Mouse (Mus musculus): ENCODE measurements around the gene Zfp777. TPM values are rescaled to one million over a fixed set of nuclear protein-coding genes. Genes with fewer than 3 reads are reported as not detected.

Zfp777 gene
- polyA plus RNA-seq, 1 experiment, result 18.9 TPM

DNA sequence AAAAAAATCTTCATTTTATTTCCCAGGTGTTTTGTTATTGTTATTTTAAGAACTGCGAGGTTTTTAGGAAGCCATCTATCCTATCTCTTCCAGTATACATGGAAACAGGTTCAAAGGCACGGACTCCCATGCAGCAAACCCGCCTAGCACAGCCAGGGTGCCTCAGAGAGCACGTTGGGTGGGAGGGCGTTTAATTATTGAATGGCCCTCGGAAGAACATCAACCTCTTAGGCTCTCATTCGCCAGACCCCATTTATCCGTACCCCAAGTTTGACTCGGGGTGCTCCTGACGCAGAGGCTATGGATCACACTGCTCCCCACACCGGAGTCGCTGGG is 1.6 kb downstream of the Zfp777 start:
- Histone ChIP-seq H3K27ac (ENCODE audit: insufficient read depth, low read length) (peak overlapping the region; percentile 42; the same call in 1 of the 2 replicates), H3K4me3 (ENCODE audit: insufficient read depth, low read length) (peak overlapping the region; percentile 83), H3K4me1 (ENCODE audit: control insufficient read depth, insufficient read depth, low read length) (no peaks in the 10 kb centered on the region)
- no peak for TF ChIP-seq CTCF (IDR thresholded peaks at IDR 0.05; ENCODE audit: extremely low read depth, insufficient read depth, low read length)
- TF ChIP-seq POLR2A (IDR thresholded peaks at IDR 0.05; ENCODE audit: extremely low read depth, insufficient read depth, low read length), result no peak

DNA sequence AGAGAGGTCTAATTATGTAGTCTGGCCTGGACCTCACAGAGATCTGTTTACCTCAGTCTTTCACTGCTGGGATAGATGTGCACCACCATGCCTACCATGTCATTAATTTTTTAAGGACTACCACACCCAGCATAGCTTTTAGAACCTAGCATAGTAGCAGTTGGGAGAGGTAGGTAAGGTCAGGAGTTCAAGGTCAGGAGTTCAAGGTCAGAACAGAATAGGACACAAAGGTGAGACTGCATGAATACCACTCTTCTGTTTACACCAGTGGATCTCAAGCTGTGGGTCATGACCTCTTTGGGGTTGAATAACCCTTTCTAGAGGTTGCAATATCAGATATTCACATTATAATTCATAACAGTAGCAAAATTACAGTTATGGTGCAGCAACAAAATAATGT is 16.1 kb downstream of the Zfp777 start:
- H3K4me1 ChIP-seq (ENCODE audit: control insufficient read depth, insufficient read depth, low read length), result no peaks in the 10 kb centered on the region
- H3K4me3 ChIP-seq (ENCODE audit: insufficient read depth, low read length), result no peak overlapping the region
- no peak for TF ChIP-seq POLR2A (IDR thresholded peaks at IDR 0.05; ENCODE audit: extremely low read depth, insufficient read depth, low read length)
- TF ChIP-seq CTCF (IDR thresholded peaks at IDR 0.05; ENCODE audit: extremely low read depth, insufficient read depth, low read length), result no peak
- no peak overlapping the region for H3K27ac ChIP-seq (ENCODE audit: insufficient read depth, low read length)

DNA sequence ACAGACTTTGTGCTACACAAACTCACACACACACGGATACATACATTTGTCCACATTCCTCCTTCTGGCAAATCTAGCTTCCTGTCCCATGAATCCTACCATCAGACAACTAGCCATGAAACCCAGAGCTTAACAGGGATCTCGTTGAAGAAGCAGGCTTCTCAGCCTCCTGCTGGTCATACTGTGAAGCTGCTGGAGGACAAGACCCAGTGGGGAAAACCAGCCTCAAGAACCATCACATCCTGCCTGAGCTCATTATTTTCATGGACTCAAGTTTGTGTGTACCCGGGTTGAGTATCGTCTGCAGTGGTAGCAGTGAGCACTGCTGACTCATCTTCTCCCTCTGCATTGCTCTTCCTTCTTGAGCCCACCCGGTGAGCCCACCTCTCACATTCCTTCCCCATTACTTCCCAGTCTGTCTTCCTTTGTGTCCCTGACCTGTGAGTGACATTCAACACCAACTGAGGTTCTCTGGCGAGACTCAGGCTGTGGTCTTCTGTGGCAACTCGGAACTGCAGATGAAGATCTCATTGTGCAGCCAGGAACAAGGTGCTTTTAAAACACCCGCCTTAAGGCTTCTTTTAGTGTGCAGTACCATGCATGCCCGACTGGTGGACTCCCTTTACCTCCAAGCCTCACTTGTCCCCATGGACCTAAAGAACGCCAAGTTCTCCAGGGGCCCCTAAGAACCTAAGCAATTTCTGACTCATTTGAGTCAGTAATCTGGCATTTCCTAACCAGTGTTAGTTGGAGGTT is 22.6 kb downstream of the Zfp777 start:
- no peak overlapping the region for H3K27ac ChIP-seq (ENCODE audit: insufficient read depth, low read length)
- no peak for TF ChIP-seq CTCF (IDR thresholded peaks at IDR 0.05; ENCODE audit: extremely low read depth, insufficient read depth, low read length)
- no peak for TF ChIP-seq POLR2A (IDR thresholded peaks at IDR 0.05; ENCODE audit: extremely low read depth, insufficient read depth, low read length)
- no peak overlapping the region for H3K4me3 ChIP-seq (ENCODE audit: insufficient read depth, low read length)
- H3K4me1 ChIP-seq (ENCODE audit: control insufficient read depth, insufficient read depth, low read length), result no peaks in the 10 kb centered on the region

DNA sequence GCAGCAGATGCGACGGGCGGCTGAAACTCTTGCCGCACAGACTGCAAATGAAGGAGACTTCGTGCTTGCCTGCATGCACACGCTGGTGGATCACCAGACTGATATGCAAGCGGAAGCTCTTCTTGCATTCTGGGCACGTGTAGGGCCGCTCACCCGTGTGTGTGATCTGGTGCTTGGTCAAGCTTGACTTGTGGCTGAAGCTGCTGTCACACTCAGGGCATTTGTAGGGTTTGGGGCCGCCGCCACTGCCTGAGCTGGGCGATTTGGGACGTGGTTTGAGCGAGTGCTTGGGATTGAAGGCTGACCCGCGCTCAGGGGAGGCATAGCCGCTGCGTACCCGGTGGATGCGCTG is 23.7 kb downstream of the Zfp777 start:
- Histone ChIP-seq H3K4me3 (ENCODE audit: insufficient read depth, low read length) (no peak overlapping the region), H3K27ac (ENCODE audit: insufficient read depth, low read length) (no peak overlapping the region), H3K4me1 (ENCODE audit: control insufficient read depth, insufficient read depth, low read length) (no peaks in the 10 kb centered on the region)
- TF ChIP-seq CTCF (IDR thresholded peaks at IDR 0.05; ENCODE audit: extremely low read depth, insufficient read depth, low read length) (no peak), POLR2A (IDR thresholded peaks at IDR 0.05; ENCODE audit: extremely low read depth, insufficient read depth, low read length) (no peak)

GRCm38 (mm10) chr6:48024330-48024993 is 24.2 kb downstream of the Zfp777 start:
- TF ChIP-seq CTCF (IDR thresholded peaks at IDR 0.05; ENCODE audit: extremely low read depth, insufficient read depth, low read length) (no peak), POLR2A (IDR thresholded peaks at IDR 0.05; ENCODE audit: extremely low read depth, insufficient read depth, low read length) (no peak)
- H3K4me1 ChIP-seq (ENCODE audit: control insufficient read depth, insufficient read depth, low read length), result no peaks in the 10 kb centered on the region
- H3K4me3 ChIP-seq (ENCODE audit: insufficient read depth, low read length), result no peak overlapping the region
- no peak overlapping the region for H3K27ac ChIP-seq (ENCODE audit: insufficient read depth, low read length)

DNA sequence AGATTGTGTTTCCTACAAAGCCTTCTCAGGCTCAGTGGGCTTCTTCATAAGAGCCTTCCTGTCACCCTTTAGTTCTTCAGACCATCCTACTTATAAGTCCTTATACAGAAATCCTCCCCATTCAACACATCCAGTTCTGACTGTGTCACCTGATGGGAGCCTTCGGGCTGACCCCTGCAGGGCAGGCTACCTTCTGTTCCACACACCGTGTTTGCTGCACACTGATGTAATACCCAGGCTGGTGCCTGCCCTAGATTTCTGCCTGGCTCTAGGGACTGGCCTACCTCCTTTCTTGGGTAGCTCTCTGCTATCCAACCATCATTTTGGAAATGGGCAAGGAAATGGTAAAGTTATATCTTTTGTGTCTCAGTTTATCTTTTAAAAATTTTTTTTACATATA is 26.0 kb downstream of the Zfp777 start:
- Histone ChIP-seq H3K27ac (ENCODE audit: insufficient read depth, low read length) (no peak overlapping the region), H3K4me1 (ENCODE audit: control insufficient read depth, insufficient read depth, low read length) (no peaks in the 10 kb centered on the region), H3K4me3 (ENCODE audit: insufficient read depth, low read length) (no peak overlapping the region)
- TF ChIP-seq POLR2A (IDR thresholded peaks at IDR 0.05; ENCODE audit: extremely low read depth, insufficient read depth, low read length) (no peak), CTCF (IDR thresholded peaks at IDR 0.05; ENCODE audit: extremely low read depth, insufficient read depth, low read length) (no peak)

- no peak overlapping the region for H3K27ac ChIP-seq (ENCODE audit: insufficient read depth, low read length)
- no peak for TF ChIP-seq CTCF (IDR thresholded peaks at IDR 0.05; ENCODE audit: extremely low read depth, insufficient read depth, low read length)
- no peak for TF ChIP-seq POLR2A (IDR thresholded peaks at IDR 0.05; ENCODE audit: extremely low read depth, insufficient read depth, low read length)
- H3K4me1 ChIP-seq (ENCODE audit: control insufficient read depth, insufficient read depth, low read length), result no peaks in the 10 kb centered on the region
- no peak overlapping the region for H3K4me3 ChIP-seq (ENCODE audit: insufficient read depth, low read length)
Measured at GRCm38 (mm10) chr6:48021678-48022077, 27.0 kb downstream of the Zfp777 start.

DNA sequence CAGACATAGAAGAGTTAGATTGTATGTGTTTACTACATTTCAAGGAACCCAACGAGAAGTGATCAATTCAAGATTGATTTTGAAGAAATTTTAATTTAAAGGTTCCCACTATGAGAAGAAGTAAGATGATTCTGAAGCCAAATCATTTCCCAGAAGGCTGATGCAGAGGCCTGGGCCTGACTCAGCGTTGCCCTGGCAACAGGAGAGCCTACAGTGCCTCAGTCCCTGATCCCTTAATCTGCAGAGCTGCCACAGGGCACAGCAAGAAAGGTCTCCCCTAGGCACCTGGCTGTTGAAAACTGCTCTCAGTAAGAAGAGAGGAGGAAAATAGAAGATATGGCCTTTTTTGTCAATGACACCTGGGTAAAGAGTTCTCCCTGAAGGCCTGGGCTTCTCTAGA is 28.7 kb downstream of the Zfp777 start:
- no peak overlapping the region for H3K27ac ChIP-seq (ENCODE audit: insufficient read depth, low read length)
- TF ChIP-seq CTCF (IDR thresholded peaks at IDR 0.05; ENCODE audit: extremely low read depth, insufficient read depth, low read length) (no peak), POLR2A (IDR thresholded peaks at IDR 0.05; ENCODE audit: extremely low read depth, insufficient read depth, low read length) (no peak)
- H3K4me3 ChIP-seq (ENCODE audit: insufficient read depth, low read length), result no peak overlapping the region
- H3K4me1 ChIP-seq (ENCODE audit: control insufficient read depth, insufficient read depth, low read length), result no peaks in the 10 kb centered on the region

DNA sequence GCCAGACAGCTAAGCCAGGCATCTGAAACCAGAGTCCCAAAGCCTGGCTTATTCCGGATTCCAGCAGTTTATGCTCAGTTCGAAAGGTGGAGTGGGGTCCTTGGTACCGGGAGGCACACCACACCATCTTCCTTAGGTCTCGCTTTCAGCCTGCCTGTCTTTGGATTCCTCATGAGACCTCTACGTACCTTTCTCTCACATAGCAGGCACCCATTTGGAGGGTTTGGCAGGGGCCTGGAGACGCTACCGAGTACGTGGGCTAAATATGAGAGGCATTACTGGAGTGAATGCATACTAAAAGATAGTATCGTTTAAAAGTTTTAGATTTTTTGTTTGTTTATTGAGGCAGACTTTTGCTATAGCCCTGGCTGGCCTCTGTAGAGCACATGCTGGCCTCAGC is 31.9 kb downstream of the Zfp777 start:
- Histone ChIP-seq H3K4me3 (ENCODE audit: insufficient read depth, low read length) (no peak overlapping the region), H3K27ac (ENCODE audit: insufficient read depth, low read length) (no peak overlapping the region), H3K4me1 (ENCODE audit: control insufficient read depth, insufficient read depth, low read length) (no peaks in the 10 kb centered on the region)
- TF ChIP-seq POLR2A (IDR thresholded peaks at IDR 0.05; ENCODE audit: extremely low read depth, insufficient read depth, low read length) (no peak), CTCF (IDR thresholded peaks at IDR 0.05; ENCODE audit: extremely low read depth, insufficient read depth, low read length) (no peak)

DNA sequence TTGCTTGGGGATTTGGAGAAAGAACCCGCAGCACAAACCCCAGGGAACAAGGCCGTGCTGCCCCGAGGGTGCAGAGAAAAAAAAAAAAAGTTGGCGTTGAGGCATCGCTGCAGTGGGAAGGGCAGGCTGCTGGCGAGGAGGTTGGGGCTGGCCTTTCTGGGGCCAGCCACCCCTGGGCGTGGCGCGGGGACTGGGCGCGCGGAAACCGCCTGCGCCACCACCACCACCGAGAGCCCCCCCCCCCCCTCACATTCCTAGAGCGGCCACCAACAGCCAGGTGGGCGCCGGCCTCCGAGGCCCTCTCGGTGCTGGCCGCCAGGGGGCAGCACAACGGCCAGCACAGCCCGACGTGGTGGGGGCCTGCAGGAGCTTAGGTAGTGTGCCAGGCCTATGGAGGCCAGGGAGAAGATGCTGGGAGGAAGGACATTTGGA is 32.6 kb downstream of the Zfp777 start:
- H3K4me1 ChIP-seq (ENCODE audit: control insufficient read depth, insufficient read depth, low read length), result no peaks in the 10 kb centered on the region
- TF ChIP-seq POLR2A (IDR thresholded peaks at IDR 0.05; ENCODE audit: extremely low read depth, insufficient read depth, low read length) (no peak), CTCF (IDR thresholded peaks at IDR 0.05; ENCODE audit: extremely low read depth, insufficient read depth, low read length) (peak; percentile 44; the same call in 1 of the 2 replicates)
- no peak overlapping the region for H3K27ac ChIP-seq (ENCODE audit: insufficient read depth, low read length)
- H3K4me3 ChIP-seq (ENCODE audit: insufficient read depth, low read length), result peak overlapping the region; percentile 12; the same call in 1 of the 2 replicates

Data from cortical plate, adult 2 months (tissue).